Mouse (Mus musculus): ENCODE measurements at regions not wholly inside any gene's neighbourhood (a gene's known extent, or its start where the extent isn't known, plus 50 kb on each side); places are given as distances from the start of the nearest gene placed in this dataset.
"Not testable (repeated sequence)": the region's sequence is repeated elsewhere in the genome, so short reads cannot be mapped to it uniquely, and the experiment has no call there.

DNA sequence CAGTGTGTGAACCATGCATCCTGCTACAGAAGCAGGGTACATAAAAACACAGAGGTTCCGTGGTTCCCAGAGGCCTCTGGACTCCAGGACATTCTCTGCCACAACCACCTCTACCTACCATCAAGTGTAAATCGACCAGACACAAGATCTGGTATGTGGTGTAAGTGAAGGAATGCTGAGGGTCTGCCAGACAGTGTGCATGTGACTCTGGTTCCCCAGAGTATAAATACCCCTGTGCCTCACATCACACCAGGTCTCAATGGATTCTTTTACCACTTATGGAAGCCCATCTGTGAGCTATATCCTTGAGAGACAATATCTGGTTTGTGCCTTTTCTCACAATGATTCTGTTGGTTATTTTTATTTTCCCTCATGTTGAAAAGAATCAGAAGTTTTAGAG lies 563.0 kb downstream of the Pdcd6ip start:
- TF ChIP-seq CTCF (IDR thresholded peaks at IDR 0.05) = no peak
- no peaks in the 10 kb centered on the region for H3K27me3 ChIP-seq
- ATAC-seq = no peak
- ChIA-PET CTCF (no interaction called here), POLR2A (no interaction called here)
- DNase-seq (ENCODE audit: low read depth, low spot score) = no peak
- in situ Hi-C loops (cut with MboI; ENCODE audit: low pct_unique_long_range_greater_than_20kb) = no loop called here

DNA sequence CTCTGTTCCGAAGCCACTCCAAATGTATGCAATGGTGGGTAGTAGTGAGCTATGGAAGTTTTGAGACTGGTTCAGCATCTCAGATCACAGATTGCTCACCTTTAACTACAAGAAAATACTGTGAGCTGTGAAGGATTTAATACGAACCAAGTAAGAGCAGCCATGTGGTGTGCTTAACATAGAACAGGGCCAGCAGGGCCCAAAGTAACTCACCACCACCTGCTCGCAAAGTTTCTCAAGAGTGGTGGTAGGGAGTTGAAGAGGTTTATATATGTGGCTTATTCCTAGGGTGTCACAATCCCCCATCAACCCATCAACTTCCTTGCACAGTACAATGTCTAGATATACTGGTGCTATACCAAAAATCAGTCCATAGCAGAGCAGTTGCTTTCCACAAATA lies 573.4 kb downstream of the Pdcd6ip start:
- no peaks in the 10 kb centered on the region for H3K27me3 ChIP-seq
- in situ Hi-C loops (cut with MboI; ENCODE audit: low pct_unique_long_range_greater_than_20kb) = no loop called here
- no peak for DNase-seq (ENCODE audit: low read depth, low spot score)
- POLR2A ChIA-PET = no interaction called here
- no peak for TF ChIP-seq CTCF (IDR thresholded peaks at IDR 0.05)
- CTCF ChIA-PET = no interaction called here
- no peak for ATAC-seq

DNA sequence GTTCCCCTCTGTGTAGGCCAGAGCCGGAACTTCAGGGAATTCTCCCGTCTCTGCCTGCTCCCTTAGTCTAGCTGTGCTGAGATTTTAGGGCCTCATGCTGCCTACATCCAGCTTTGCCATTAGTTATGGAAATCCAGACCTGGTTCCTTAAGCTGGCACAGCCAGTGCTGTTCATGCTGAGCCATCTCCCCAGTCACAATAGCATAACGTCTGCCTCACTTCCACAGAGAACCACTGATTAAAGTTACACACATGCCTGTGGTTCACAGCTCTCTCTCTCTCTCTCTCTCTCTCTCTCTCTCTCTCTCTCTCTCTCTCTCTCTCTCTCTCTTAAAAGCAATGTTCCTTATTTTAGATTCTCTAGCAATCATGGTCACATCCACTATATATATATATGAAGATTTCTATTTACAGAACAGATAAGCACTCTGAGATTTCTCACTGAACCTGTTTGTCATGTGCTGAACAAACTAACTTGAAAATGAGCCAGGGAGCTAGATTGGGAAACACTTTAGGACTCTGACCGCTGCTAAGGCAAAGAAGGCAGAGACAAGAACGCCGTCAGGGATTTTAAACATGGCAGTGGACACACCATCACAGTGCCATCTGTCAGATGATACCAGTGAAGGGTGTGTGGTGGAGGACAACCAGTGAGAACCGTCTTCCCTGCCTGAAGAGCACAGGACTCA lies 584.9 kb downstream of the Pdcd6ip start:
- in situ Hi-C loops (cut with MboI; ENCODE audit: low pct_unique_long_range_greater_than_20kb) = no loop called here
- POLR2A ChIA-PET = no interaction called here
- H3K27me3 ChIP-seq = no peaks in the 10 kb centered on the region
- no peak for DNase-seq (ENCODE audit: low read depth, low spot score)
- ATAC-seq = no peak
- TF ChIP-seq CTCF (IDR thresholded peaks at IDR 0.05) = no peak
- CTCF ChIA-PET = no interaction called here

DNA sequence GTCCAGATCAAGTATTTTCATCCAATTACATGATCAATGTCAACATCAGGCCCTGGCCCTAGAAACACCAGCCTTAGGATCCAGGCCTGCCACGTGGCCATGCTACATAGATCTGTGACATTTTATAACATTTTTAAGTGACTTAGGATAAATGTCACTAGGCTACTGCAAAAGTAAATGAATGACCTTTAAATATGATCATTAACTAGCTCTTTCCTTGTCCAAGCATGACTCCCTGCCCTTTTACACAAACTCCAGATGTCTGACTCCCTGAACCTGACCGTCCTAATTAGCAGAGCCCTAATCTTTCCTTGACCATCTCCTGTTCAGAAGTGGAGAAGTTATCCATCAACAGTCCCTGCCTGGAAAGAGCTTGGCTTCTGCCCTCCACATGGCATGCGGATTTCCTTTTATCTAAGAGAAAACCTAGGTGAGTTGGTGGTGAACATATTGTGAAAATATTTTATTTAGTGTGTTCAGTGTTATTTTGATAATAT lies 585.8 kb downstream of the Pdcd6ip start:
- ChIA-PET CTCF (no interaction called here), POLR2A (no interaction called here)
- ATAC-seq (no peak), DNase-seq (ENCODE audit: low read depth, low spot score) (no peak)
- TF ChIP-seq CTCF (IDR thresholded peaks at IDR 0.05) = no peak
- in situ Hi-C loops (cut with MboI; ENCODE audit: low pct_unique_long_range_greater_than_20kb) = no loop called here
- H3K27me3 ChIP-seq = no peaks in the 10 kb centered on the region

DNA sequence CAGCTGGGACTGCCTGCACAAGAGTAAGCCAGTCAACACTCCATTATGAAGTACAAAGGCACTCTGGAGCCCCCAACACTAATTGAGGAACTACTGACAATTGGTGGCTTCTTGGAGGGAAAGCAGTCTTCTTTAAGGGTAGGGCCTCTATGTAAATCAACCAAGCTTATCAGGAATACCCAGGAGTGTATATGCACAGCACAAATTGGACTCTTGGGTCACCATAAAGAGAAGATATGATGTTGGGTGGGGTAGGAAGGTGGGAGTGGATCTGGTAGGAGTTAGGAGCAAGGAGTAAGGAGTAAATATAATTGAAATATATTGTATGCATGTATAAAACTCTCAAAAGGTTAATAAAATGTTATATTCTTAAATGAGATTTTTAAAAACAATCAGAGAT lies 587.7 kb downstream of the Pdcd6ip start:
- in situ Hi-C loops (cut with MboI; ENCODE audit: low pct_unique_long_range_greater_than_20kb) = no loop called here
- no peak for TF ChIP-seq CTCF (IDR thresholded peaks at IDR 0.05)
- DNase-seq (ENCODE audit: low read depth, low spot score) (no peak), ATAC-seq (no peak)
- ChIA-PET CTCF (no interaction called here), POLR2A (no interaction called here)
- no peaks in the 10 kb centered on the region for H3K27me3 ChIP-seq

DNA sequence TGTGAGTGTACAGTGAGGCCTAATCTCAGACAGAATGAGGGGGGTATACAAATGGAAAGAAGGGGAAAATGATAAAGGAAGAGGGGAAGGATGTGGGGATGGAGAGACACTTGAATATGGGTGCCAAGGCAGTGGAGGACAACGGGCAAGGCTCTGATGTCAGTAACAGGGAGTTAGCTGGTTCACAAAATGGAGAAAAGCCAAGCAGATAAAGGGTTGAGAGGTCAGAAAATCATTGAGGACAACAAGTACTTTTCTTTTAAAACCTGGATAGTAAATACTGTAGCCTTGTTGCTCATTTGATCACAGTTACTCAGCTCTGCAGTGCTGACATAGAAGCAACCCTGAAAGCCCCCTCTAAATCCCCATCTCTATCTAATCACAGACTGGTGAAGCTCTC lies 588.3 kb downstream of the Pdcd6ip start:
- in situ Hi-C loops (cut with MboI; ENCODE audit: low pct_unique_long_range_greater_than_20kb) = no loop called here
- ChIA-PET CTCF (no interaction called here), POLR2A (no interaction called here)
- no peaks in the 10 kb centered on the region for H3K27me3 ChIP-seq
- TF ChIP-seq CTCF (IDR thresholded peaks at IDR 0.05) = no peak
- DNase-seq (ENCODE audit: low read depth, low spot score) (no peak), ATAC-seq (no peak)

DNA sequence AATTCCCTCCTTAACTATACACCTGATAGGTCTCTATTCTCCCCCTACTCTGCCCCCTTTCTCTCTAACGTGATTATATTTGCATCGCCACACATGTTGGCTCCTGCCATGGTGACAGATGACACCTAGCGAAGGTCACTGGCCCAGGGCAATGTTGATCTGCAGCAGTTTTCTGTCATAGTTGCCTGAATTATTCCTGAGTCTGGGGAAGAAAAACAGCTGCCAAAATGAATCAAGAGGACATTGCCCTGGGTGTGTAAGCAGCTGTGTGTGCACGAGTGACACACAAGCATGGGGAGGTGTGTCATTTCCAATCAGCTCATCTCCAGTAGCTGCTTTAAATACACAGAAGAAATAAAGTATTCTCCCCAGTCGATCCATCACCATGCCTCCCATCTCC lies 592.5 kb downstream of the Pdcd6ip start:
- POLR2A ChIA-PET = no interaction called here
- in situ Hi-C loops (cut with MboI; ENCODE audit: low pct_unique_long_range_greater_than_20kb) = no loop called here
- TF ChIP-seq CTCF (IDR thresholded peaks at IDR 0.05) = no peak
- DNase-seq (ENCODE audit: low read depth, low spot score) (no peak), ATAC-seq (no peak)
- no peaks in the 10 kb centered on the region for H3K27me3 ChIP-seq
- CTCF ChIA-PET = no interaction called here

DNA sequence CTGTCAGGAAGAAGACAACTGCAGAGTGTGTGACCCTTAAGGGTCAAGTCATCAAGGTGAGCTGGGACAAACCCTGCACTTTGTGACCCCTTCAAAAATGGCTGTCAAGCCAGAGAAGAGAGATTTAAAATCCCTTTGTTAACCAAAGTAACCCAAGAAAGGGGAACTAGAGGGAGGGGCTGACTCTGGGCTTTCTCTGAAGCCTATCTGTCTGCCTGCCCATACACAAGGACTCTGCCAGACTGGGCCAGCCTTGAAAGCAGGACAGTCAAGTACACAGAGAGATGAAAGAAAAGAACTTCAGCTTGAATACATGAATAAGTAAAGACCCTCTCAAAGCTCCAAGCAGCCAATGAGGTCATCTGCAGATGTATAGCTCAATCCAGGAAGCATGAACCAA lies 595.3 kb downstream of the Pdcd6ip start:
- H3K27me3 ChIP-seq = no peaks in the 10 kb centered on the region
- no peak for TF ChIP-seq CTCF (IDR thresholded peaks at IDR 0.05)
- in situ Hi-C loops (cut with MboI; ENCODE audit: low pct_unique_long_range_greater_than_20kb) = no loop called here
- ChIA-PET CTCF (no interaction called here), POLR2A (no interaction called here)
- DNase-seq (ENCODE audit: low read depth, low spot score) (no peak), ATAC-seq (no peak)

DNA sequence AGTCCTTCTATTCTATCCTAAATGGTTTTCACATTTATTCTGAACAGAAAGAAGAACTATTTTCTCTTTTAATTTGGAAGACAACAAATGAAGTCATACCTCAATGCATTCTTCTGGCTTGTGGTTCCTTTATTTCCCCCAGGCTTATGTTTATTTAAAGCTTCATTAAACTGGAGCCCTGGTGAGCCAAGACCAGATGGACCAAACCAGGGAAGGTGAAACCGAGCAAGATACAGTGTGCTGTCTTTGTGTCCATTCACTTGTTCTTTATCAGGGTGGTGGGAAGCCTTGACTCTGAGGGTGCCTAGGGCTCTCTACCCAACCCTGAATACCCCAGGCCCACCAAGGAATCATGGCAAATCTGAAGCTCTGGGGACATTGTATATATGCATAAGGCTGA lies 606.3 kb downstream of the Pdcd6ip start:
- no peak for DNase-seq (ENCODE audit: low read depth, low spot score)
- POLR2A ChIA-PET = no interaction called here
- CTCF ChIA-PET = no interaction called here
- no peak for ATAC-seq
- no peaks in the 10 kb centered on the region for H3K27me3 ChIP-seq
- in situ Hi-C loops (cut with MboI; ENCODE audit: low pct_unique_long_range_greater_than_20kb) = no loop called here
- TF ChIP-seq CTCF (IDR thresholded peaks at IDR 0.05) = no peak

DNA sequence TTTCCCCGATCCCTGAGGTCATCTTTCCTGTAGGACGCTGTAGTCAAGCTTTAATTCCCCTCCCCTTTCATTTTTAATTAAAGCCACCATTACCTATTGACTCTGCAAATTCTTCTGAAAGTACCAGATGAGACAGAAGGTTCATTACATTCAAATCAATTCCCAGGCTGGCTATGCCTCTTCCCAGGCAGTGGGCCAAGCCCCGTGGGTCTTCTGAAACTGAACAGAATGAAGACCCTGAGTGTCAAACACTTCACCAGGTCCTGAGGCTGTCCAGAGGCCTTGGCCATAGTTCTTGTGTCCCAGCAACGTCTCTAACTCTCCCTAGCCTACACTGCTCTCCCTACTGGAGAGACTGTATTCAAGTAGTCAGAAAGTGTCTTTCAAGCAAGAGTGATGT lies 607.4 kb downstream of the Pdcd6ip start:
- ChIA-PET CTCF (no interaction called here), POLR2A (no interaction called here)
- H3K27me3 ChIP-seq = no peaks in the 10 kb centered on the region
- in situ Hi-C loops (cut with MboI; ENCODE audit: low pct_unique_long_range_greater_than_20kb) = no loop called here
- ATAC-seq (no peak), DNase-seq (ENCODE audit: low read depth, low spot score) (no peak)
- no peak for TF ChIP-seq CTCF (IDR thresholded peaks at IDR 0.05)

DNA sequence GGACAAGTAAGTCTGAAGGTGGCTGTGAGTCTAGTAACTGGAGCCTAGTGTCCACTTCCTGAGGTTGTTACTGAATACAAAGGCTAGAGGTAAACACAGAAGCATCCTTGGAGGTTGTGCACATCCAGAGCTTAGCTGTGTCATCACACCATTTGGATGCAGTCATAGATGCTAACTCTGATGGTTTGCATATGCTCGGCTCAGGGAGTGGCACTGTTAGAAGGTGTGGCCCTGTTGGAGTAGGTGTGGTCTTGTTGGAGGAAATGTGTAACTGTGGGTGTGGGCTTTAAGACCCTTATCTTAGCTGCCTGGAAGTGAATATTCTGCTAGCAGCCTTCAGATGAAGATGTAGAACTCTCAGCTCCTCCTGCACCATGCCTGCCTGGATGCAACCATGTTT lies 612.6 kb downstream of the Pdcd6ip start:
- in situ Hi-C loops (cut with MboI; ENCODE audit: low pct_unique_long_range_greater_than_20kb); DNase-seq (ENCODE audit: low read depth, low spot score); ATAC-seq; H3K27me3 ChIP-seq; CTCF ChIA-PET; POLR2A ChIA-PET: not testable (repeated sequence)

DNA sequence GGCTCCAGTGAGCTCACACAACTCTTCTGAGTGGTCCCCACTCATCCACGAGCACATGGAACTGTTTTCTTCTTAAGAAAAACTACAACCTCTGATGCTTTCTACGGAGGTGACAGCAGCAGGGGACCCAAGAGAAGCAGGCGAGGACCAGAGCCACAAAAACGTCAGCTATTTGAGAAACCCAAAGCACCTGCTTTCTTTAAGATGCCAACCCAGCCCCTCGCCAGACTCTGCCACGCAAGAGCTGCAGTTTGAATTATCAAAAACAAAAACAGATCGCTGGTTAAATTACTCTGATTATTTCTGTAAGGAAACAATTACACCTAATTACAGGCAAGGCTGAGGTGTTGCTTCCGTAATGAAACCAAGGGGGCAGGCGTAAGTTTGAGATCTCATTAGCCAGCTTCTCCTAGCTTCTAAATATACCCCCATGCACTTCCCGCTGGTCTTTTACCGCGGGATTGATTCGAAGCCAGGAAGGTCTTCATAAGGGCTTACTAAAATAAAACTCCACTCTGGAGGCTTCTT lies 614.1 kb downstream of the Pdcd6ip start:
- DNase-seq (ENCODE audit: low read depth, low spot score) = no peak
- in situ Hi-C loops (cut with MboI; ENCODE audit: low pct_unique_long_range_greater_than_20kb) = no loop called here
- no peak for TF ChIP-seq CTCF (IDR thresholded peaks at IDR 0.05)

More for the DNA sequence above, 614.1 kb downstream of the Pdcd6ip start:
- ATAC-seq = no peak
- H3K27me3 ChIP-seq = no peaks in the 10 kb centered on the region
- ChIA-PET CTCF (no interaction called here), POLR2A (no interaction called here)
